ENCODE assay signal across 20 mouse cellular contexts in the genomic region with DNA sequence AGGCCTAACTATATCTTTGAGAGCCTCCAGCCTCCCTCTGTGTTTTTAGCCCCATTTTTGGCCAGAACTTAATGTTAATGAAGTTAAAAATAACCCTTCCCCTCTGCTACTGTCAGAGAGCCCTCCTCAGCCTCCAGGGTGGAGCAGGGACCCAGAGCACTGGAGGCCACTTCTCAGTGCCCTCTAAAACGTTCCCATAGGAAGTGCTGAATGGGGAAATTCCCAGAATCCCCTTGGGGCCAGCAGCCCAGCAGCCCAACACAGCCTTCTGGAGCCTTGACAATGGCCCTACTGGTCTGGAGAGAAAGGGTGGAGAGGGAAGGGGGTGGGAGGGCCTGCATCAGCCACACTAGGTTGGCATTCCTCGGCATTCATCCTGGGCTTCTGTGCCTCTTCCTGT. TPM values are rescaled to one million over a fixed set of nuclear protein-coding genes. Genes with fewer than 3 reads are reported as not detected.
DNase-seq lines count a peak whose midpoint lies in the region; ATAC-seq lines count a peak whose summit lies in the region.
"Had no signal": no experiment of that assay in that cellular context is flagged by ENCODE, and none has a peak within 500 bp of the region (broad histone marks: within the 10 kb centered on the region; RNA-seq: fewer than 3 reads in every experiment).

No protein-coding gene starts in this region.

- H3K4me1 ChIP-seq in forebrain, embryonic 10.5 days = peaks cover 37% of the 10 kb centered on the region
- H3K4me1 ChIP-seq in forebrain, embryonic 16.5 days (replicated peaks; ENCODE audit: control insufficient read depth, insufficient read depth, low read length) = peaks cover 3% of the 10 kb centered on the region; the same call in 1 of the 2 replicates
- peaks cover 45% of the 10 kb centered on the region for H3K4me1 ChIP-seq in heart, embryonic 11.5 days (ENCODE audit: control insufficient read depth, insufficient read depth, low read length)
- peaks cover 30% of the 10 kb centered on the region for H3K4me1 ChIP-seq in lung, embryonic 15.5 days
- peaks cover 53% of the 10 kb centered on the region for H3K4me1 ChIP-seq in heart, embryonic 15.5 days (replicated peaks)

- peaks cover 18% of the 10 kb centered on the region for H3K27me3 ChIP-seq in forebrain, embryonic 10.5 days (ENCODE audit: poor library complexity, severe bottlenecking)
- H3K27me3 ChIP-seq in forebrain, embryonic 16.5 days (replicated peaks; ENCODE audit: control insufficient read depth, insufficient read depth, low read length) = no peaks in the 10 kb centered on the region
- no peaks in the 10 kb centered on the region for H3K27me3 ChIP-seq in heart, embryonic 11.5 days (ENCODE audit: control insufficient read depth, insufficient read depth, low read length)
- H3K27me3 ChIP-seq in lung, embryonic 15.5 days = no peaks in the 10 kb centered on the region
- peaks cover 5% of the 10 kb centered on the region; the same call in 1 of the 2 replicates for H3K27me3 ChIP-seq in heart, embryonic 15.5 days
- H3K27me3 ChIP-seq: intestine, embryonic 15.5 days; limb, embryonic 15.5 days had no signal

- ATAC-seq in forebrain, embryonic 16.5 days = no peak
- no peak for ATAC-seq in heart, embryonic 11.5 days (replicated peaks; ENCODE audit: insufficient number of reproducible peaks, low FRiP score, low TSS enrichment)
- ATAC-seq in lung, embryonic 15.5 days (ENCODE audit: borderline replicate concordance, extremely low read depth, low FRiP score, low TSS enrichment) = no peak
- no peak for ATAC-seq in heart, embryonic 15.5 days (replicated peaks; ENCODE audit: insufficient number of reproducible peaks, insufficient read depth, low FRiP score, low read depth)
- ATAC-seq: intestine, embryonic 15.5 days; midbrain, embryonic 16.5 days had no signal

- H3K9ac ChIP-seq in forebrain, embryonic 16.5 days (replicated peaks; ENCODE audit: low read depth, low read length) = no peak overlapping the region
- no peak overlapping the region for H3K9ac ChIP-seq in heart, embryonic 11.5 days (ENCODE audit: low read depth, low read length)
- H3K9ac ChIP-seq in lung, embryonic 15.5 days = no peak overlapping the region
- no peak overlapping the region for H3K9ac ChIP-seq in heart, embryonic 15.5 days
- H3K9ac ChIP-seq: hindbrain, embryonic 13.5 days; intestine, embryonic 15.5 days; limb, embryonic 15.5 days had no signal

- no peak overlapping the region for H3K4me3 ChIP-seq in forebrain, embryonic 10.5 days
- H3K4me3 ChIP-seq in forebrain, embryonic 16.5 days (replicated peaks; ENCODE audit: low read length) = no peak overlapping the region
- H3K4me3 ChIP-seq in heart, embryonic 11.5 days (ENCODE audit: low read depth, low read length) = no peak overlapping the region
- H3K4me3 ChIP-seq in lung, embryonic 15.5 days = no peak overlapping the region
- H3K4me3 ChIP-seq in heart, embryonic 15.5 days = no peak overlapping the region
- H3K4me3 ChIP-seq: hindbrain, embryonic 13.5 days; intestine, embryonic 15.5 days; limb, embryonic 15.5 days had no signal

- intact Hi-C loops in heart, postnatal 25 days (cut with DNase I) = no loop called here

- no peaks in the 10 kb centered on the region for H3K9me3 ChIP-seq in forebrain, embryonic 10.5 days
- no peaks in the 10 kb centered on the region for H3K9me3 ChIP-seq in forebrain, embryonic 16.5 days (ENCODE audit: control insufficient read depth, low read length)
- H3K9me3 ChIP-seq in heart, embryonic 11.5 days (replicated peaks; ENCODE audit: control insufficient read depth, low read length) = no peaks in the 10 kb centered on the region
- H3K9me3 ChIP-seq in lung, embryonic 15.5 days = no peaks in the 10 kb centered on the region
- H3K9me3 ChIP-seq in heart, embryonic 15.5 days (replicated peaks) = no peaks in the 10 kb centered on the region
- H3K9me3 ChIP-seq: hindbrain, embryonic 13.5 days; intestine, embryonic 15.5 days; limb, embryonic 15.5 days had no signal

- no peaks in the 10 kb centered on the region for H3K36me3 ChIP-seq in forebrain, embryonic 10.5 days (replicated peaks)
- no peaks in the 10 kb centered on the region for H3K36me3 ChIP-seq in forebrain, embryonic 16.5 days (ENCODE audit: control insufficient read depth, insufficient read depth)
- no peaks in the 10 kb centered on the region for H3K36me3 ChIP-seq in heart, embryonic 11.5 days (ENCODE audit: control insufficient read depth, insufficient read depth, low read length)
- no peaks in the 10 kb centered on the region for H3K36me3 ChIP-seq in lung, embryonic 15.5 days
- no peaks in the 10 kb centered on the region for H3K36me3 ChIP-seq in heart, embryonic 15.5 days
- H3K36me3 ChIP-seq: hindbrain, embryonic 13.5 days; intestine, embryonic 15.5 days; limb, embryonic 15.5 days had no signal

- 59% methylated on average over 2 of the region's 2 CpGs for WGBS in forebrain, embryonic 10.5 days
- 36% methylated on average over 2 of the region's 2 CpGs for WGBS in forebrain, embryonic 16.5 days
- WGBS in heart, embryonic 11.5 days (ENCODE audit: insufficient replicate concordance) = 50% methylated on average over 2 of the region's 2 CpGs
- WGBS in lung, embryonic 15.5 days = 36% methylated on average over 2 of the region's 2 CpGs
- 36% methylated on average over 2 of the region's 2 CpGs for WGBS in heart, embryonic 15.5 days

- peak overlapping the region; percentile 82 for H3K27ac ChIP-seq in forebrain, embryonic 10.5 days
- no peak overlapping the region for H3K27ac ChIP-seq in forebrain, embryonic 16.5 days (ENCODE audit: low read length)
- peak overlapping the region; percentile 37 for H3K27ac ChIP-seq in heart, embryonic 11.5 days (ENCODE audit: low read depth, low read length)
- H3K27ac ChIP-seq in lung, embryonic 15.5 days = peak overlapping the region; percentile 71
- peak overlapping the region; percentile 52 for H3K27ac ChIP-seq in heart, embryonic 15.5 days
- H3K27ac ChIP-seq: hindbrain, embryonic 13.5 days; limb, embryonic 15.5 days had no signal

- no peak for DNase-seq in forebrain, embryonic 10.5 days (ENCODE audit: extremely low spot score, low spot score)
- DNase-seq in heart, postnatal 25 days (ENCODE audit: low spot score) = no peak
- DNase-seq in lung, postnatal 25 days (ENCODE audit: low spot score) = no peak
- no peak for DNase-seq in yolk sac, embryonic 10.5 days (ENCODE audit: low spot score)
- DNase-seq: adrenal gland, adult 8-10 months; cerebellum, adult 11 months; cerebellum, postnatal 25 days; gastrocnemius, postnatal 25 days; kidney, postnatal 4 days; thymus, adult 18-20 months had no signal

- no peak overlapping the region for H3K4me2 ChIP-seq in forebrain, embryonic 16.5 days (ENCODE audit: low read length)
- no peak overlapping the region for H3K4me2 ChIP-seq in heart, embryonic 11.5 days
- 0 out of 2 replicates have a peak overlapping the region, but pooled peaks have one; percentile 14 for H3K4me2 ChIP-seq in lung, embryonic 15.5 days
- no peak overlapping the region for H3K4me2 ChIP-seq in heart, embryonic 15.5 days
- H3K4me2 ChIP-seq: hindbrain, embryonic 13.5 days; intestine, embryonic 15.5 days; limb, embryonic 15.5 days had no signal

RNA-seq across cellular contexts. Expression of gene Pdgfb, which starts 11.2 kb away (rescaled TPM):
- polyA plus RNA-seq in forebrain, embryonic 10.5 days (2016; fragmentation: Nextera tagmentation; extraction: Ambion mirVana) = 1.8 TPM in 2 replicates
- 3.4 and 3.6 TPM in 2 replicates for polyA plus RNA-seq in forebrain, embryonic 16.5 days (2015; fragmentation: Nextera tagmentation; extraction: Ambion mirVana)
- 1.3 and 2.0 TPM in 2 replicates for polyA plus RNA-seq in heart, embryonic 11.5 days (2014; fragmentation: Nextera tagmentation; extraction: Ambion mirVana)
- total RNA-seq in heart, postnatal 25 days (2021) = 10 to 100 TPM; 24.5 to 33.8 TPM
- 8.4 TPM in 2 replicates for polyA plus RNA-seq in lung, embryonic 15.5 days (2015; fragmentation: Nextera tagmentation; extraction: Ambion mirVana)
- 3.7 and 4.0 TPM in 2 replicates for polyA plus RNA-seq in heart, embryonic 15.5 days (2015; fragmentation: Nextera tagmentation; extraction: Ambion mirVana)
- total RNA-seq: CH12.LX; megakaryocyte progenitor cell, adult 5-6 weeks had no signal

RNA-seq across cellular contexts. Expression of gene Cbx7, which starts 32.7 kb away (rescaled TPM):
- polyA plus RNA-seq in forebrain, embryonic 10.5 days (2016; fragmentation: Nextera tagmentation; extraction: Ambion mirVana) = 2.8 and 3.9 TPM in 2 replicates
- 3.0 and 4.0 TPM in 2 replicates for polyA plus RNA-seq in forebrain, embryonic 16.5 days (2015; fragmentation: Nextera tagmentation; extraction: Ambion mirVana)
- 0.72 and 1.1 TPM in 2 replicates for polyA plus RNA-seq in heart, embryonic 11.5 days (2014; fragmentation: Nextera tagmentation; extraction: Ambion mirVana)
- 1 to 10 TPM; 9.4 to 9.8 TPM for total RNA-seq in heart, postnatal 25 days (2021)
- polyA plus RNA-seq in lung, embryonic 15.5 days (2015; fragmentation: Nextera tagmentation; extraction: Ambion mirVana) = 2.4 and 2.8 TPM in 2 replicates
- 0.63 and 1.9 TPM in 2 replicates for polyA plus RNA-seq in heart, embryonic 15.5 days (2015; fragmentation: Nextera tagmentation; extraction: Ambion mirVana)
